Mouse (Mus musculus) layer of hippocampus, adult 9-10 months (tissue): ENCODE results near the gene Ivl.

Experiments
- DNase-seq: peaks from one replicate; pipeline ENCODE4 v3.0.0; 2022; ENCODE audit warnings: low spot score

Ivl gene

DNA sequence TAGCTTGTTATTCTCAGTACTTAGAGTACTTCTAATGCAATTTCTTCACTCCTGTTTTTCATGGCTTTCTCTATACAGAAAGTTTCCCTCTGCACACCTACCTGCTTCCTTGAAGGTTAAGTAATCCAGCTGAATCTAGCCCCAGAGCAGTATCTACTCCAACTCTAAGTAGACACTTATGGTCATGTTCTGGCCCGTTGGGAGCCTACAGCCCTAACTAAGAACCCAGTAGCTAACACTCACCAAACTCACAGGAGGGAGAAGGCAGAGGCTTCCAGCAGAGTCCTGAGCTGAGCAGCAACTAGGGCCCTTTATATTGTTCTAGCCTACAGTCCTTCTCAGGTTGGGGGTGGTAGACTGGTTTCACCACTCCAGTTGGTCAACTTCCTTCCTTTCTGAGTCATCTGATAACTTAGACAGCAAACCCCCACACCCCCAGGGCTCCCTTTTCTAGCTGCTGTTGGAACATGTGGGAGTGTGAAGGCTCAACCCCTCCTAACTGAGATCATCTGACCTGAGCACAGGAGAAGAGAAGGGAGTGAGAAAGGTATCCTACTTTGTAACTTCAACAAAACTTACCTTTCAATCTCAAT is at the start of gene Ivl:
Gene Ivl, minus strand, starts transcription at position 287 of the 593 bp plus-strand sequence.
- no peak for DNase-seq

DNA sequence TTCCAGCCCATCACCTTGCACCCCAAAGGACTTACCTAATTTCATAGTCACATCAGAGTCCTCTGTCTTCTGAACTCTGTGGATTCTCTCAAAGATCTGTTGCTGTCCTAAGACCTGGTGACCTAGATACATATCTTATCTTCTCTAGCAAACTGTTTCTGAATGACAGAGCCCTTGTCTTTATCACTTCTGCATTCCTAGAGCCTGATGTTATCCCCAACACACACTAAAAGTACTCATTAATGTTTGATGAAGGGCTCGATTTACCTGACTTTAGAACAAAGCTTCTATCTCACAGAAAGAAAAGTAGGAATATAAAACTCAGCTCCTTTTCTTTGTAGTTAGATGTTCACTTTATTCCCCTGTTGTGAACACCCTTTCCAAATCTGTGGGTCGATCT is 48.0 kb upstream of the Ivl start, which contains the start of gene Lce6a:
Gene Lce6a, minus strand, starts transcription at position 101 of the 400 bp plus-strand sequence.
- no peak for DNase-seq

- DNase-seq: no peak
Measured at GRCm38 (mm10) chr3:92609804-92610203, 36.3 kb upstream of the Ivl start.

DNA sequence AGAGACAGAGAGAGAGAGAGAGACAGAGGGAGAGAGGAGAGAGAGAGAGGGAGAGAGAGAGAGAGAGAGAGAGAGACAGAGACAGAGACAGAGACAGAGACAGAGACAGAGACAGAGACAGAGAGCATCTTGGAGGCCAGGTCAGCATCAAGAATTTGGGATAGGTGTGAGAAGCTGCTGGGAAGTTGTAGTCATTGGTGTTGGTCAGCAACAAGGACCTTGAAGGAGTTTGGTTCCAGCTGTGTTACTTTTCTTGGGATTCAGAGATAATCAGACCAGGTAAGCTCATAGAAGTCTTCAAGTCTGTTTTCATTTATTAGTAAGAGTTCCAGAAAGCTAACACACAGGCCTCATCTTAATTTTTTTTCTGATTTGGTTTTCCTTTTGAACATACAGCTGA is 33.9 kb upstream of the Ivl start, which contains the start of gene 2210017I01Rik:
Gene 2210017I01Rik, minus strand, starts transcription at position 101 of the 400 bp plus-strand sequence.
- DNase-seq: no peak

DNA sequence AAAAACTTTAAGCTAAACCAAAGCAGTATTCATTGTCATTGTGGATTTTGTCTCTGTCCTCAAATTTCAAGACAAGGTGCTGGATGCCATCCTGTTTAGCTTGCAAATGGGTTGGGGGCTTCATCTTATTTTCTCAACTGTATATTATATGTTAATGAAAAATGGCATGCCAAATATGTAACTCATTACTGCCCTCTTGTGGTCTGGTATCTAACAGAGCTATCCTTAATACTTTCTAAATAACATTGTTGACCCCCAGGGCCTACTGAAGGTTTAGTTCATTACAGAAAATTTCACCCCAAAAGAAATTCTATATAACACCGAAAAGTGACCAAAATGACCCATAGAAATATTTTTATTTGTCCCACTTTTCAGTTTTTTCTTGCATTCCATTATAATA is 28.6 kb upstream of the Ivl start:
- peak; percentile 3 for DNase-seq

- DNase-seq: no peak
Measured at GRCm38 (mm10) chr3:92600456-92600855, 26.9 kb upstream of the Ivl start.

GRCm38 (mm10) chr3:92599973-92600372 is 26.4 kb upstream of the Ivl start:
- DNase-seq: no peak

- DNase-seq: no peak
Measured at GRCm38 (mm10) chr3:92598429-92598828, 24.9 kb upstream of the Ivl start.

- no peak for DNase-seq
Measured at GRCm38 (mm10) chr3:92588858-92589257, 15.3 kb upstream of the Ivl start, which contains the start of gene Smcp. Smcp (minus strand) TSS chr3:92588997.

- DNase-seq: no peak
Measured at GRCm38 (mm10) chr3:92587190-92587589, 13.7 kb upstream of the Ivl start.

GRCm38 (mm10) chr3:92585055-92585454 is 11.5 kb upstream of the Ivl start:
- DNase-seq: no peak

GRCm38 (mm10) chr3:92583164-92583826 is 9.8 kb upstream of the Ivl start:
- no peak for DNase-seq

DNA sequence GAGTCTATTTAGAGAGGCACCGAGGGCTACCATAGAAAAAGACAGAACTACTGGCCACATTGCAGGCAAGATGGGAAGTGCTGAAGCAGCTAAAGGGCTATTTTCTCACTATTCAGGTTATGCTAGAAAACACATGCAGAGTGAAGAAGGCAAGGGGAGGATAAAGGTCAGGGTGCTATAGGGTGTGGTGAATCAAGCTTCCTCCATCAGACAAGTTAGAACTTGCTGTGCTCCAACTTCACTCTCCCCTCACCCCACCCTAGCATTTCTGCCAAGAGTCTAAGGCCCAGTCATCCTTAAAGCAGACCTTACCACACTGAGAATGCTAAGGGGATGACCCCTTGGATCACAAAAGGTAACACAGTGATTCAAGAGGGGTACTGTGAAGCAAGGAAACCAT is 6.0 kb upstream of the Ivl start:
- DNase-seq: no peak

GRCm38 (mm10) chr3:92578652-92579413 is 5.3 kb upstream of the Ivl start:
- no peak for DNase-seq

GRCm38 (mm10) chr3:92572514-92573155 is 900 bp downstream of the Ivl start:
- no peak for DNase-seq

GRCm38 (mm10) chr3:92568752-92569151 is 4.8 kb downstream of the Ivl start:
- no peak for DNase-seq

- no peak for DNase-seq
Measured at GRCm38 (mm10) chr3:92565418-92565817, 8.1 kb downstream of the Ivl start.

- no peak for DNase-seq
Measured at GRCm38 (mm10) chr3:92534411-92534810, 39.1 kb downstream of the Ivl start, which contains the start of gene 2310046K23Rik. 2310046K23Rik (minus strand) TSS chr3:92534511.
